Mouse (Mus musculus) liver, embryonic 15.5 days (tissue): ENCODE data around the gene Zfp689. TPM values are rescaled to one million over a fixed set of nuclear protein-coding genes. Genes with fewer than 3 reads are reported as not detected.

Experiments
- ATAC-seq: fragments of 200-750 bp; cut with Nextera tagmentation; 2 replicates; pipeline ENCODE4 v1.8.0; 2017; ENCODE audit warnings: moderate number of reproducible peaks, mild to moderate bottlenecking, moderate library complexity; ENCODE audit not compliant: insufficient read depth
- H3K27ac ChIP-seq: fragments of 300-500 bp; sonication (generic); replicated peaks from 2 replicates; pipeline ENCODE4 v1.5.1; 2015; ENCODE audit warnings: mild to moderate bottlenecking, inconsistent platforms
- H3K27me3 ChIP-seq: fragments of 300-500 bp; sonication (generic); 2 replicates; pipeline ENCODE4 v1.6.1; 2015; ENCODE audit warnings: mild to moderate bottlenecking, inconsistent platforms
- H3K36me3 ChIP-seq: fragments of 300-500 bp; sonication (generic); replicated peaks from 2 replicates; pipeline ENCODE4 v1.6.1; 2015; ENCODE audit warnings: moderate library complexity, mild to moderate bottlenecking, inconsistent platforms
- H3K4me1 ChIP-seq: fragments of 300-500 bp; sonication (generic); replicated peaks from 2 replicates; pipeline ENCODE4 v1.6.1; 2015; ENCODE audit warnings: inconsistent platforms
- H3K4me2 ChIP-seq: fragments of 300-500 bp; sonication (generic); 2 replicates; pipeline ENCODE4 v1.6.1; 2015; ENCODE audit warnings: moderate library complexity, mild to moderate bottlenecking, inconsistent platforms
- H3K4me3 ChIP-seq: fragments of 300-500 bp; sonication (generic); replicated peaks from 2 replicates; pipeline ENCODE4 v1.5.1; 2015; ENCODE audit warnings: mild to moderate bottlenecking, inconsistent platforms
- H3K9ac ChIP-seq: fragments of 300-500 bp; sonication (generic); 2 replicates; pipeline ENCODE4 v1.6.1; 2015; ENCODE audit warnings: moderate library complexity, mild to moderate bottlenecking, inconsistent platforms
- H3K9me3 ChIP-seq: fragments of 300-500 bp; sonication (generic); replicated peaks from 2 replicates; pipeline ENCODE4 v1.6.1; 2016; ENCODE audit warnings: inconsistent platforms
- WGBS: fragments of 180-500 bp; shearing (Covaris S2); methylation state at CpG from one replicate; pipeline ENCODE4 v1.1.7; 2015; ENCODE audit warnings: mixed read lengths; ENCODE audit not compliant: insufficient replicate concordance; 5-methylcytosine and 5-hydroxymethylcytosine counted together
- polyA plus RNA-seq: library from polyadenylated mRNA; unstranded; fragments of >200 nt; fragmentation: Nextera tagmentation; extraction: Ambion mirVana; gene quantifications from 2 replicates; pipeline ENCODE4 v1.2.1, GENCODE M21; 2015

Zfp689 gene
- polyA plus RNA-seq, 1 experiment from 2014 or later = 2.1 TPM

DNA sequence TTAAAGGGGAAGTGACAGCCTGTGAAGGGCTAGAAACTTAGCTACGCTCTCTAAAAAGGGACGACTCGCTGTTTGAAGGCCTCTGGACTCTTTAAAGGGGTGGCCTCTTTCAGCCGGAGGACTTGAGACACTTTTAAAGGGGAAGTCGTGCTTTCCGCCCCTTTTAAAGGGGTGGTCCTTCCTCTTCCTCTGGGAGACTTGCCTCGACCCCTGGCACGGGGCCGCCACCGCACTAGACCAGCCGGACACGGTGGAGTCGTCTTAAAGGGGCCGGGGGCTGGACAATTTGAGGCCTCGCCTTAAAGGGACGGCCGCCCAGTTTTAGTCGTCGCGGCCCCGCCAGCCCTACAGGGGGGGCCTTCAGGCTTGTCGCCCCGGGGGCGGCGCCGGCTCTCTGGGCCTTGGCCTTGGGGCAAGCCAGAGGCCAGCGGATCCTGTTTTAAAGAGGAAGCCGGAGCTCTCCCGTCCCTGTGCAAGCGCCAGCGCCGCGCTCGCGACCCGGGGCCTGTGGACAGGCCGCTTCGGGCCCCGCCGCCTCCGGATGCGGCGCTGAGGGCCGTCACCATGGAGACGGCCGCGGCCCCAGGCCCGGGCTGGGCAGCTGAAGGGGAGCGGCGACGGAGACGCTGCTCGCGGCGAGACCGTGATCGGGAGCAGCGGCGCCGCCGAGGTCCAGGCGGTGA is 29.8 kb upstream of the Zfp689 start, which contains the start of gene Fbrs:
Gene Fbrs, plus strand, starts transcription at position 565 of the 683 bp plus-strand sequence.
- no peaks in the 10 kb centered on the region for H3K27me3 ChIP-seq
- peak within 1 kb of the TSS; percentile 93 for H3K4me2 ChIP-seq
- peak within 1 kb of the TSS; percentile 99 for H3K4me3 ChIP-seq
- peak within 1 kb of the TSS; percentile 99 for H3K9ac ChIP-seq
- H3K27ac ChIP-seq = peak within 1 kb of the TSS; percentile 99
- H3K4me1 ChIP-seq = peaks cover 58% of the 10 kb centered on the region
- WGBS = 0% methylated on average over 62 of the region's 62 CpGs
- peak; percentile 41 for ATAC-seq
- H3K9me3 ChIP-seq = no peaks in the 10 kb centered on the region
- H3K36me3 ChIP-seq = peaks cover 65% of the 10 kb centered on the region

DNA sequence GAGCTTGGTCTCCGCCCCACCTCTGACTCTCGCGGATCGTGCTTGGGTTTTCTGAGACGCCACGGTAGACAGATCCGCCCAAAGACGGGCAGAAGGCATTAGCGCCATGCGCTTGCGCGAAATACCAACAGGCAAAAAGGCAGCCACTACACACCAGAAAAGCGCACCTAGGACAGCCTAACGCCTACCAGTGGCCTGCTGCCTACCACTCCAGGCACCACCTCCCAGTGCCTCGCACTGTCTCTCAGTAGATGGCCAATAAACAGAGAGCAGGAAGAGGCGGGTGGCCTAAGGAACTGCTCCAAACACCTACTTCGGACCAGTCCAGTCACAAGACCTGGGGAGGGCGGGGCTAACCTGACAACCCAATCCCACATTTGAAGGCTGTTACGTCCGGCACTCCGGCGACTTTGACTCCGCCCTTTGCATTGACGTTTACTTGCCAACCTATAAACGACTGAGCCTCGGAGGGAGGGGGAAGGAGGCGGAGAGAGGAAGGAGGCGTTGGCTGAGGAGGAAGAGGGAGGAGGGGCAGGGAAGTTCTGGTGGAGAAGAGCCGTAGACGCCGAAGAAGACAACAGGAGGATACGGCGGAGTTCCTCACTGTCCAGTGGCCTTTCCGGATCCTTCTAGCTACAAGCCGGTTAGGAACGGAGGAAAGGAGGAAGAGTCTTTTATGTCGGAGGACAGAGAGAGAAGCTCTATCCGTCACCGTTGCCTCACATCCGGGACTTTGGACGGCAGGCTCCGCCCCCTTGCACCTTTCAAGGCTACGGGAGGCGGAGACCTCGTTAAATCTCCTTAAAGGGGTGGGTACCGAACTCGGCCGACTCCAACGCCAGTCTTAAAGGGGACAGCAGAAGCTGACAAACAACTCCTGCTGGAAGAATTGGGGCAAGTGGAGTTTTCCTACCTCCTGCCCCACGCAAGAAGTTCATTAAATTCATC is 29.0 kb upstream of the Zfp689 start:
- H3K4me1 ChIP-seq = peaks cover 62% of the 10 kb centered on the region
- ATAC-seq = peak; percentile 92
- H3K27ac ChIP-seq = peak overlapping the region; percentile 99
- peak overlapping the region; percentile 93 for H3K4me2 ChIP-seq
- H3K4me3 ChIP-seq = peak overlapping the region; percentile 99
- H3K36me3 ChIP-seq = peaks cover 65% of the 10 kb centered on the region
- H3K9ac ChIP-seq = peak overlapping the region; percentile 99
- WGBS = under 1% methylated on average over 50 of the region's 50 CpGs
- H3K27me3 ChIP-seq = no peaks in the 10 kb centered on the region
- H3K9me3 ChIP-seq = no peaks in the 10 kb centered on the region

DNA sequence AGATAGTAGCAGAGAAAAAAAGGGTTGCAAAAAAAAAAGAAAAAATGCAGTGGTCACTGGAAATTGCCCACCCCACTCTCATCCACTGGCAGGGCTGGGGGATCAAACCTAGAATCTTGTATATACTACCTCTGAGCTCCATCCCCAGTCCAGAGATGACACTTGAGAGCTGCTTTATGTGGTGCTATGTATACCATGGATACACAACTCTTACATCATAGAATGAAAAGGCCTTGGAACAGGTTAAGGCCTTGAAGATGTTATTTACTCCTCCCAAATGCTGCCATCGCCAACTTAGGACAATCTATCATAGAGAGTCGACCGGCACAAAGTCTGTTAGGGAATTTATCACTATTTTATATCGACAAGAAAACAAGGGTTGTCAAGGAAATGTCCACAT is 27.9 kb upstream of the Zfp689 start:
- peak overlapping the region; percentile 99 for H3K4me3 ChIP-seq
- peaks cover 67% of the 10 kb centered on the region for H3K4me1 ChIP-seq
- H3K4me2 ChIP-seq = peak overlapping the region; percentile 93
- H3K27me3 ChIP-seq = no peaks in the 10 kb centered on the region
- H3K27ac ChIP-seq = peak overlapping the region; percentile 99
- WGBS = 73% methylated on average over 4 of the region's 4 CpGs
- H3K36me3 ChIP-seq = peaks cover 57% of the 10 kb centered on the region
- ATAC-seq = no peak
- no peaks in the 10 kb centered on the region for H3K9me3 ChIP-seq
- peak overlapping the region; percentile 67 for H3K9ac ChIP-seq

DNA sequence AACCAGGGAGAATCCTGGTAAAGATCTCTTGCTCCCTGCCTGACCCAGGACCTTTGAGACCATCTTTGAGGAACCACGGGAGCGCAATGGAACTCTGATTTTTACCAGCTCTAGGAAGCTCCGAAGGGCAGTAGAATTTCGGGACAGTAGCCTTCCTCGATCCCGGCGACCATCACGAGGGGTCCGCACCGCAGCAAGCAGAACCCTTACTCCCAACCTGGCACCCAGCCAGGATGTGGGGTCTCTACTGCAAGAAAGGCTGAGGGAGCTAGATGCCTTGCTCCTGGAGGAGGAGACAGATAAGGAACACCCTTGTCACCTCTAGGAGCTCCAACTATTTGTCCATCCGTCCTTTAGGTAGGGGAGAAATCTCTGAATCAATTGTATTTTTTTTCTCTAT is 27.4 kb upstream of the Zfp689 start:
- no peak overlapping the region; the same call in 1 of the 2 replicates for H3K4me3 ChIP-seq
- ATAC-seq = no peak
- H3K36me3 ChIP-seq = peaks cover 52% of the 10 kb centered on the region
- H3K9ac ChIP-seq = no peak overlapping the region; the same call in 1 of the 2 replicates
- peak overlapping the region; percentile 99; the same call in 1 of the 2 replicates for H3K27ac ChIP-seq
- peaks cover 63% of the 10 kb centered on the region for H3K4me1 ChIP-seq
- WGBS = 91% methylated on average over 11 of the region's 11 CpGs
- H3K27me3 ChIP-seq = no peaks in the 10 kb centered on the region
- no peaks in the 10 kb centered on the region for H3K9me3 ChIP-seq
- H3K4me2 ChIP-seq = peak overlapping the region; percentile 93

DNA sequence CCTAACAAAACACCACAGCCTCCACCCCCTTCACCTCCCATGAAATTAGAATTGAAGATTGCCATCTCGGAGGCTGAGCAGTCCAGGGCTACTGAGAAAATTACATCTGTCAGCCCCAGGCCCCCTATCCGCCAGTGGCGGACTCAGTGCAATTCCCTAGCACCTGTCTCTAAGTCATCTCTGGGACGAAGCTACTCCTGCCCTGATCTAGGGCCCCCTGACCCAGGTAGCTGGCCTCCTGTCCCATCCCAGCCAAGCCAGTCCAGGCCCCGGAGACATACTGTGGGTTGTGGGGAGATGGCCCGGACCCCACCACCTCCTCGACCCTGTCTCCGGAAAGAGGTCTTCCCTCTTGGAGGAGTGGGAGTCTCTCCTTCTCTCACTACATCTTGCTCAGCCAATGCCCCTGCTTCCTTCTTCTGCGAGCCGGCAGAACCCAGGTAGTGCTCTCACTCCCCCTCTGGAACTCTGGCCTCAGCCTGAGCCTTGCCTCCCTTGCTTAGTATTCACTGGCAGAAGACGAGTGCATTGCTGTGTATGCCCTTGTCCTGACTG is 26.3 kb upstream of the Zfp689 start:
- Histone ChIP-seq H3K36me3 (peaks cover 44% of the 10 kb centered on the region), H3K27me3 (no peaks in the 10 kb centered on the region), H3K4me2 (no peak overlapping the region), H3K9ac (no peak overlapping the region), H3K9me3 (no peaks in the 10 kb centered on the region), H3K27ac (no peak overlapping the region), H3K4me1 (peaks cover 54% of the 10 kb centered on the region), H3K4me3 (no peak overlapping the region)
- 90% methylated on average over 11 of the region's 11 CpGs for WGBS
- ATAC-seq = no peak

DNA sequence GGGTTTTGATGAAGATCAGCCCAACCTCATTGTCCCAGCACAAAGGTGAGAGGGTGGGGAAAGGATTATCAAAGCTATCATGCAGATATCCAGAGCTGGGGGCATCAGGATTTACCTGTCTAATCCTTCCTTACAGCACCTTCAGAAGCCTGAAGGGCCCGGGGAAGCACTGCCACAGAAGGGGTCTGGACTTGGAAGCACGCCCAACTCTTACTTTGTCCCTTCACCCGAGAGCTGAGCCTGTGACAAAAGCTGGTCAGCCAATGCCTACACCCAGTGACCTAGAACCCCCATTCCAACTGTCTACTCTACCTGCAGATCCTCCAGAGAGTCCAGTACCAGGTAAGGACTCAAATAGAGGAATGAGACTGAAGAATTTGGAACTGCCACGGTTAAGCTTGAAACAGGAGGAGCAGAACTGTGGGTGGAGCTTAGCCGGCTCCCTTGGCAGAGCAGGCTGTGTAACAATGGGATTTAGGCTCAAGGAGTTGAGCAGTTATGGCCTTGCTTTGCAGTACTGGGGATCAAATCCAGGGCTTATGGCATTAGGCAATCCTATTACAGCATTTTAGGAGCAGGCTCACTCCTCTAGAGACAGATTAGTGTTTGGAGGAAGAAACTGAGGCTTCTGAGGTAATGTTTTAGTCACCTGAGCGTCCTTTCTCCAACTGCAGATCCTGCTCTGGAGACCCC is 25.6 kb upstream of the Zfp689 start:
- Histone ChIP-seq H3K27me3 (no peaks in the 10 kb centered on the region), H3K4me2 (no peak overlapping the region), H3K4me1 (peaks cover 54% of the 10 kb centered on the region), H3K36me3 (peaks cover 44% of the 10 kb centered on the region), H3K4me3 (no peak overlapping the region), H3K9me3 (no peaks in the 10 kb centered on the region), H3K27ac (no peak overlapping the region), H3K9ac (no peak overlapping the region)
- WGBS = 80% methylated on average over 6 of the region's 6 CpGs
- no peak for ATAC-seq

DNA sequence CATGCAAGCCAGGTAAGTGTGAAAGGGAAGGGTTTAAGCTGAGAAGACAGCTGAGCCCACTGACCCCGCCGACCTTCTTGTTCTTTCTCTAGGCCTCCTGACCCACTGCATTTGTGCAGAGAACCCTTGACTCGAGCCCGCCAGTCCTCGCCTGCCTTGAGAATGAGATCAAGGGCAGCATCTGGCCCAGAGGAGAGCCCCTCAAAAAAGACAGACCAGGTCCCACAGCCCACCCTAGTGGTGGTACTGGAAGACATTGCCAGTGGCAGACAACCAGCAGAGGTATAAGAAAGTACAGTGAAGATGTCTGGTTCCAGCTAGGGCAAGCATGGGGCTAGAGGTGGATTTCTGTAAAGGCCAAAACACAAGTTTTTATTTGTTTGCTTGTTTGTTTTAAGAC is 24.7 kb upstream of the Zfp689 start:
- Histone ChIP-seq H3K36me3 (peaks cover 44% of the 10 kb centered on the region), H3K9ac (no peak overlapping the region), H3K27me3 (no peaks in the 10 kb centered on the region), H3K9me3 (no peaks in the 10 kb centered on the region), H3K4me2 (no peak overlapping the region), H3K4me3 (no peak overlapping the region), H3K4me1 (peaks cover 56% of the 10 kb centered on the region), H3K27ac (no peak overlapping the region)
- 82% methylated on average over 5 of the region's 5 CpGs for WGBS
- no peak for ATAC-seq

DNA sequence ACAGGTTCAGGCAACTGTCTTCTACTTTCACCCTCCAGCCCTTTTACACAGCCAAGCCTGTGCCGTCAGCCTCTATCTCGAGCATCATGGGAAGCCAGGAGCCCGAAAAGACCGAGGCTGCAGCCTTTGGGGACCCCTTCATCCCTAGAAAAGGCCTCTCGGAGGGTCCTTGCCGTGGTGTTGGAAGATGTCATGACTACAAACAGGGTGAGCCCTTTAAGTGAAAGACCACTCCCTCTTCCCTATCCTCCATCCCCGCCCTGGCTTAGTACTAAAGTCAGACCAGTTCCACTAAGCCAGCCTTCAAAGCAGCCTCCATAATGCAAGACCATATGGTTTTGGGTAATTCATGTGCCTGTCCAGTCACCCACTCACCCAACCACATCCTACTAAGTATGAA is 23.1 kb upstream of the Zfp689 start:
- H3K9ac ChIP-seq = peak overlapping the region; percentile 94
- peaks cover 60% of the 10 kb centered on the region for H3K36me3 ChIP-seq
- 7% methylated on average over 7 of the region's 7 CpGs for WGBS
- peak overlapping the region; percentile 94 for H3K4me2 ChIP-seq
- peaks cover 49% of the 10 kb centered on the region for H3K4me1 ChIP-seq
- H3K4me3 ChIP-seq = peak overlapping the region; percentile 83
- peak overlapping the region; percentile 96 for H3K27ac ChIP-seq
- H3K27me3 ChIP-seq = no peaks in the 10 kb centered on the region
- no peaks in the 10 kb centered on the region for H3K9me3 ChIP-seq
- ATAC-seq = no peak

DNA sequence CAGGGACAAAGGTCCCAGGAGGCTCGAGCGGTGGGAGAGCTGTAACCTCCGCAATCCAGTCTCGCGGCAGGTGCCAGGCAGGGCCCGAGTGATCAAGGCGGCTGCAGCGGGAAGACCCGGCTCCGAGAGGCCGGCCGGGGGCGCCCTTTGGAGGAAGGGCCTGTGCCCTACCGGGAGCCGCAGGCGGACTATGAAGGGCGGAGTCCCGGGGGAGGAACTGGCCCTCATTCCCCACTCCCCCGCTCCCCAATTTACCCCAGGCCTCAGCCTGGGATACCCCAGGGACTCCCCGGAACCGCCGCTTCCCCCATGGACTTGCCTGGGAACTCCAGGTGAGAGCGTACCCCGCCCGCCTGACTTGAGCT is 22.7 kb upstream of the Zfp689 start:
- 0% methylated on average over 25 of the region's 25 CpGs for WGBS
- peaks cover 59% of the 10 kb centered on the region for H3K36me3 ChIP-seq

DNA sequence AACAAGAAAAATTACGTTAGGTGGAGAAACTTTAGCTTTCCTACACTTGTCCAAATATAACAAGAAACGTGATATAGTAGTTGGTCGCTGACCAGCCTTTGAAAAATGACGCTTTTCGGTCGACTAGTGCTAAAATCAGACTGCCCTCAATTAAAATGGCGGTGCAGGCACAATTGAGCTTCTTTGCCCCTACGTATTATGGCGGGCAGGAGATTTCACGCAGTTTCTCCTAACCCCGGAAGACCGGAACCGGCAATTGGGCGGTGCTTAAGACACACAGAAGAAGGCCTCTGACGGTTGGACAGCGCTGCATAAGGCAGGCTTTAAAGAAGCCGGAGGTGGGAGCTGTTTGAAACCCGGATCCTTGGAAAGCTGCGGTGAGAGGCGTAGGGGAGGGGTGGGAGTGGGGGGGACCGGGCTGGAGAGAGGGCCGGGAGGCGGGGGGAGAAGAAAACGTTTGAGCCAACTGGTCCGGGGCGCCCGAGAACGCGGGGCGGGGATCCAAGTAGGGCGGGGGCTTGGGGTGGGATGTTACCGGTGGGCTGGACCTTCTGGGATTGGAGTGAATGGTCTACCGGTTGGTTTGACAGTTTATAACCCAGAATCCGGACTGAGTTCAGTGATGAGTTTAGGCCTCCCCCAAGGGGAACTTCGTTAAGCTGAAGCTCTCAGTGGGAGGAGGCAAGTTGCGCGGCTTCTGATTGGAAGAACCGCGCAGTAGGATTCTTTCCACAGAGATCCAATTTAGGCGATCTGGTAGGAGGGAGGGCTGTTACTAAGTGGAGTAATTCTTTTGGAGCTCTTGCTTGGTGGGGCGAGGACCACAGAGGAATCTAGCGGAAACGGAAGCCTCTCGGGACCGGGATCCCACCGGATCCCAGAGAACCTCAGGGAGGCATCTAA is 22.0 kb upstream of the Zfp689 start:
- H3K9me3 ChIP-seq = no peaks in the 10 kb centered on the region
- under 1% methylated on average over 45 of the region's 46 CpGs for WGBS
- H3K27ac ChIP-seq = peak overlapping the region; percentile 96
- no peaks in the 10 kb centered on the region for H3K27me3 ChIP-seq
- peaks cover 39% of the 10 kb centered on the region for H3K4me1 ChIP-seq
- peak overlapping the region; percentile 94 for H3K9ac ChIP-seq
- peak overlapping the region; percentile 83 for H3K4me3 ChIP-seq
- H3K36me3 ChIP-seq = peaks cover 58% of the 10 kb centered on the region
- H3K4me2 ChIP-seq = peak overlapping the region; percentile 94
- peak; percentile 92 for ATAC-seq

More for the DNA sequence above, 22.7 kb upstream of the Zfp689 start:
- peak overlapping the region; percentile 94 for H3K9ac ChIP-seq
- peak overlapping the region; percentile 83 for H3K4me3 ChIP-seq
- H3K27me3 ChIP-seq = no peaks in the 10 kb centered on the region
- peak overlapping the region; percentile 94 for H3K4me2 ChIP-seq
- peaks cover 45% of the 10 kb centered on the region for H3K4me1 ChIP-seq
- H3K9me3 ChIP-seq = no peaks in the 10 kb centered on the region
- H3K27ac ChIP-seq = peak overlapping the region; percentile 96
- peak; percentile 32 for ATAC-seq
